14 mouse cellular contexts compared by ENCODE assay signal in the genomic region with DNA sequence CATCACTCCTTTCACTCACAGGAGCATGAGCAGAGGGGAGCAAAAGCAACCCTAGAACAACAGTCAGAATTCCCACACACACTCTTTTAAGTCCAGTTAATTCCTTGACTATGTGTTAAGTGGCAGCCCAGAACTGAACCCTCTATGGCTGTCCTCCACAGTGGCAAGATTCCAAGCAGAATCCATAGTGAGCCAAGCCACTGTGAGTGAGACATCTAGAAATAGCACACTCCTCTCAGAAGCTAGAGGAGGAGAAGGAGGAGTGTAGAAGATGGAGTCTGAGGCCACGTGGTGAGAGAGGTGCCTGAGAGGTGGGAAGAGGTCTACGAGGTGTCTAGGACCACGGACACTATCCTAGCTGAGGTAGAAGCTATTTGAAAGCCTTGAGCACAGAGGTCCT.
"Had no signal": no experiment of that assay in that cellular context is flagged by ENCODE, and none has a peak within 500 bp of the region (broad histone marks: within the 10 kb centered on the region; RNA-seq: fewer than 3 reads in every experiment).

No protein-coding gene starts in this region.

- H3K4me2 ChIP-seq: kidney, embryonic 15.5 days; limb, embryonic 13.5 days; neural tube, embryonic 15.5 days had no signal

- H3K9me3 ChIP-seq: kidney, embryonic 15.5 days; limb, embryonic 13.5 days; midbrain, embryonic 10.5 days; neural tube, embryonic 15.5 days had no signal

- H3K27me3 ChIP-seq: kidney, embryonic 15.5 days; limb, embryonic 13.5 days; neural tube, embryonic 15.5 days had no signal

- H3K27ac ChIP-seq: kidney, embryonic 15.5 days; limb, embryonic 13.5 days; liver, embryonic 14.5 days; midbrain, embryonic 10.5 days; neural tube, embryonic 15.5 days; stomach, postnatal 0 days had no signal

- DNase-seq: kidney, postnatal 14 days; left cerebral cortex, postnatal 4 days; lung, adult 18-20 months; lung, postnatal 36 days; midbrain, embryonic 14.5 days; thymus, adult 18-20 months; thymus, postnatal 14 days had no signal

- H3K4me3 ChIP-seq: kidney, embryonic 15.5 days; limb, embryonic 13.5 days; midbrain, embryonic 10.5 days; myocyte; neural tube, embryonic 15.5 days had no signal

- H3K9ac ChIP-seq: kidney, embryonic 15.5 days; limb, embryonic 13.5 days; liver, embryonic 14.5 days; neural tube, embryonic 15.5 days had no signal

- H3K4me1 ChIP-seq: kidney, embryonic 15.5 days; limb, embryonic 13.5 days; midbrain, embryonic 10.5 days; neural tube, embryonic 15.5 days had no signal
